Mouse (Mus musculus) forebrain, embryonic 14.5 days (tissue): ENCODE data around the gene Asb3. TPM values are rescaled to one million over a fixed set of nuclear protein-coding genes. Genes with fewer than 3 reads are reported as not detected.
"Not testable (repeated sequence)": the region's sequence is repeated elsewhere in the genome, so short reads cannot be mapped to it uniquely, and the experiment has no call there.

Experiments used
- ATAC-seq: fragments of 200-750 bp; cut with Nextera tagmentation; 2 replicates; pipeline ENCODE4 v1.8.0; 2017; ENCODE audit warnings: mild to moderate bottlenecking, moderate library complexity
- DNase-seq: peaks from one replicate; pipeline ENCODE4 v3.0.0-alpha.2; 2015; ENCODE audit warnings: low spot score
- H3K27ac ChIP-seq: fragments of 300-500 bp; sonication (generic); 2 replicates; pipeline ENCODE4 v1.5.1; 2014; ENCODE audit warnings: low read depth, mild to moderate bottlenecking, control low read depth, low read length, moderate library complexity
- H3K27me3 ChIP-seq: fragments of 300-500 bp; sonication (generic); replicated peaks from 2 replicates; pipeline ENCODE4 v1.6.1; 2014; ENCODE audit warnings: low read length, control low read depth, mixed read lengths; ENCODE audit not compliant: control insufficient read depth, insufficient read depth
- H3K36me3 ChIP-seq: fragments of 300-500 bp; sonication (generic); 2 replicates; pipeline ENCODE4 v1.6.1; 2014; ENCODE audit warnings: low read length, control low read depth; ENCODE audit not compliant: control insufficient read depth, insufficient read depth
- H3K4me1 ChIP-seq: fragments of 300-500 bp; sonication (generic); 2 replicates; pipeline ENCODE4 v1.6.1; 2014; ENCODE audit warnings: antibody characterized with exemption, low read length, control low read depth; ENCODE audit not compliant: control insufficient read depth, insufficient read depth
- H3K4me2 ChIP-seq: fragments of 300-500 bp; sonication (generic); 2 replicates; pipeline ENCODE4 v1.6.1; 2014; ENCODE audit warnings: mild to moderate bottlenecking, control low read depth, low read length
- H3K4me3 ChIP-seq: fragments of 300-500 bp; sonication (generic); 2 replicates; pipeline ENCODE4 v1.5.1; 2014; ENCODE audit warnings: low read depth, low read length, control low read depth
- H3K9ac ChIP-seq: fragments of 300-500 bp; sonication (generic); 2 replicates; pipeline ENCODE4 v1.6.1; 2014; ENCODE audit warnings: mild to moderate bottlenecking, low read length, control low read depth, moderate library complexity
- H3K9me3 ChIP-seq: fragments of 300-500 bp; sonication (generic); replicated peaks from 2 replicates; pipeline ENCODE4 v1.6.1; 2016; ENCODE audit warnings: low read length, control low read depth, mixed read lengths; ENCODE audit not compliant: control insufficient read depth
- WGBS: fragments of 180-500 bp; shearing (Covaris S2); extraction: QIAGEN DNeasy Blood & Tissue Kit; methylation state at CpG from one replicate; pipeline ENCODE4 v1.1.7; 2014; 5-methylcytosine and 5-hydroxymethylcytosine counted together
- polyA plus RNA-seq: library from polyadenylated mRNA; unstranded; fragments of >200 nt; fragmentation: Nextera tagmentation; extraction: Ambion mirVana; gene quantifications from 2 replicates; pipeline ENCODE4 v1.2.1, GENCODE M21; 2014

Asb3 gene
- polyA plus RNA-seq, 1 experiment from 2014 or later = 39.6 TPM

DNA sequence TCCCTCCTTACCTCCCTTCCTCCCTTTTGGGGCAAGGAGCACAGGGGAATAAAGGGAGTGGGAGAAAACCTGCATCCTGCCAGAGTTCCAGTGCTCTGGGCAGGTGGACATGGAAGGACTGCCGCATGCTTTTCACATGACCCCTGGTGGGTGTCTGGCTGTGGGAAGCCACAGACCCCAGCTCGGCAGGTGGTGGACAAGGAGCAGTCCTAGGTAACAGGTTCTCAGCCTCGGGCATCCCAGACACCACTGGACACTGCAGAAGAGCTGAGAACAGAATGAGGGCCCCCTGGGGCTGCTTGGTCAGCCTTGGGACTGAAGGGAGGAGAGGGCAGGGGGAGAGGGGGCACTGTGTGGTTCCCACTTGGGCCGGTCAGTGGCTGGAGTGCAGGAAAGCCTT lies 149.7 kb downstream of the Asb3 start:
- DNase-seq (no peak), ATAC-seq (no peak)
- Histone ChIP-seq H3K27me3 (no peaks in the 10 kb centered on the region), H3K4me2 (no peak overlapping the region), H3K4me3 (no peak overlapping the region), H3K27ac (no peak overlapping the region), H3K36me3 (peaks cover 1% of the 10 kb centered on the region; the same call in 1 of the 2 replicates), H3K9me3 (0 out of 2 replicates have a peak, but pooled peaks cover under 1% of the 10 kb centered on the region), H3K4me1 (no peaks in the 10 kb centered on the region), H3K9ac (no peak overlapping the region)
- 89% methylated on average over 4 of the region's 4 CpGs for WGBS

DNA sequence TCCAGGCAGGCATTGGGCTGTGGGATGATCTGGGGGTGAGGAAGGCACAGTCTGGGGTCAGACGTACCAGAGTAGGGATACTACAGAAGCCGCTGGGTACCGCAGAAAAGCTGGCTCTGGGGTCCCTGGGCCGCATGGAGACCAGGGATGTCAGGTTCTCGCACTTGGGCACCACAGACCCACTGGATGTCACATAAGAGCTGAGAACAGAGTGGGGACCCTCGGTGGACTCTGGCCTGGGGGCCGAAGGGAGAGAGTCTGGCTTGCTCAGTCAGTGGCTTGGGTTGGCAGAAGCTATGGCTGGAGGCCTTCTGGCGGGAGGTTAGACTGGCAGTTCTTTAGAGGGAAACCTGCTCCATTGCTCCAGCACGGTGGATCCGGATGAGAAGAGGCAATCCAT lies 204.8 kb downstream of the Asb3 start:
- WGBS = 93% methylated on average over 10 of the region's 10 CpGs
- DNase-seq = no peak
- Histone ChIP-seq H3K4me1 (no peaks in the 10 kb centered on the region), H3K27me3 (no peaks in the 10 kb centered on the region), H3K27ac (no peak overlapping the region), H3K4me2 (no peak overlapping the region), H3K36me3 (no peaks in the 10 kb centered on the region; the same call in 1 of the 2 replicates), H3K9ac (no peak overlapping the region), H3K9me3 (no peaks in the 10 kb centered on the region), H3K4me3 (no peak overlapping the region)
- ATAC-seq = no peak

DNA sequence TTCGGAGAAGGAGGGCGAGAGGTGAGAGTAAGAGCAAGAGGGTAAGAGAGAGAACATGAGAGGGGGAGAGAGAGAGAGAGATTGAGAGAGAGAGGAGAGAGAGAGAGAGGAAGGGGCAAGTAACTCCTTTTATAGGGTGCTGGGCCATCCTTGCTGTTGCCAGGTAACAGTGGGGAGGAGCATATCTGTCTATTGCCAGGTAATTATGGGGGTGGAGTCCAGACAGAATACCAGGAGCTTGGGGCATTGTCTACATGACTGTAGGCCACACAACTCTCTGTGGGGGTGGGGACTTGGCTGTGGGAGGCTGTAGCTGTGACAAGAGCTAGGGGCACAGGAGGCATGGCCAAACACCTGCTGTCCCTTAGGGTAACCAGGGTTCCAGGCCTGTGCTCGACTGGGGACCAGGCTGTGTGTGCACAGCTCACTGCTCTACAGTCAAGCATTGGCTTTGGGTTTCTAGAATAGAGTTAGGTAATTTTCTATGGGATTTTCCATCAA lies 205.3 kb downstream of the Asb3 start:
- no peaks in the 10 kb centered on the region for H3K4me1 ChIP-seq
- H3K36me3 ChIP-seq = no peaks in the 10 kb centered on the region; the same call in 1 of the 2 replicates
- ATAC-seq (no peak), DNase-seq (no peak)
- no peak overlapping the region for H3K4me3 ChIP-seq
- no peak overlapping the region for H3K27ac ChIP-seq
- H3K9ac ChIP-seq = no peak overlapping the region
- H3K27me3 ChIP-seq = no peaks in the 10 kb centered on the region
- no peaks in the 10 kb centered on the region for H3K9me3 ChIP-seq
- H3K4me2 ChIP-seq = no peak overlapping the region
- 80% methylated on average over 3 of the region's 3 CpGs for WGBS

DNA sequence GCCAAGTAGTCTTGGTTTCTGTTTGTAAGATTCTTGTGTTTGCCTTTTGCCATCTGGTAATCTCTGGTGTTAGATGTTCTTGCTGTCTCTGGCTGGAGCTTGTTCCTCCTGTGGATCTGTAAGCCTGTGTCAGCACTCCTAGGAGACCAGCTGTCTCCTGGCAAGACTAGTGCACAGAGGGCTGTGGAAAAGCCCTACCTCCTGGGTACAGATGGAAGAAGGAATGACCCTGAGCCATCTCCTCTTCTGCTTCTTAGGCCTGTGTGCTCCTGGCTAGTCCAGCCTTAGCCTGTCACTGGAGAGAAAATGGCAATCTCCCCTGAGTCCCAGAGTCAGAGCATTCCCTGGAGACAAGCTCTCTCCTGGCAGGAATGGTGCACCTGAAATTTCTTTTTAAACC lies 214.3 kb downstream of the Asb3 start:
- not testable (repeated sequence) for ATAC-seq, DNase-seq, H3K27ac ChIP-seq, H3K36me3 ChIP-seq, H3K4me3 ChIP-seq, H3K4me2 ChIP-seq, H3K4me1 ChIP-seq, H3K9ac ChIP-seq, H3K9me3 ChIP-seq, H3K27me3 ChIP-seq

DNA sequence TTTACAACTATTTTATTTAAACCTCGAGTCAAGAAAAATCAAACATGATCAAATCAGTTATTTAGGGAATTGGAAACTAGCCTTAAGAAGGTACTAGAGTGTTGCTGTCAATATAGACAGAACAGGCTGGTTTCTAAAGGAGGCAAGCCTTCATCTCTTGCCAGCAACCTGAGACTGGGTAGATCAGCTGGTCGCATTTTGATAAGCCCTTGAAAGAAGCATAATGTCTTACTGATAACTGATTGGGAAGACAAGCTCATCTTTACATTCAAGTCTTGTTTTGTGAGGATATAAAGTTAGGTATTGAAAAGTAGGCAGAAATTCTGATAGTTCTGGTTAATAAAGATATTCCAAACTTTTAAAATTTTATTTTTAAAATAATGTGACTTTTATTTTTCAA lies 217.0 kb downstream of the Asb3 start:
- ATAC-seq (no peak), DNase-seq (no peak)
- Histone ChIP-seq H3K27ac (no peak overlapping the region), H3K9me3 (no peaks in the 10 kb centered on the region), H3K4me2 (no peak overlapping the region), H3K9ac (no peak overlapping the region), H3K4me1 (no peaks in the 10 kb centered on the region), H3K27me3 (no peaks in the 10 kb centered on the region), H3K36me3 (no peaks in the 10 kb centered on the region), H3K4me3 (no peak overlapping the region)
- 88% methylated on average over 2 of the region's 2 CpGs for WGBS

DNA sequence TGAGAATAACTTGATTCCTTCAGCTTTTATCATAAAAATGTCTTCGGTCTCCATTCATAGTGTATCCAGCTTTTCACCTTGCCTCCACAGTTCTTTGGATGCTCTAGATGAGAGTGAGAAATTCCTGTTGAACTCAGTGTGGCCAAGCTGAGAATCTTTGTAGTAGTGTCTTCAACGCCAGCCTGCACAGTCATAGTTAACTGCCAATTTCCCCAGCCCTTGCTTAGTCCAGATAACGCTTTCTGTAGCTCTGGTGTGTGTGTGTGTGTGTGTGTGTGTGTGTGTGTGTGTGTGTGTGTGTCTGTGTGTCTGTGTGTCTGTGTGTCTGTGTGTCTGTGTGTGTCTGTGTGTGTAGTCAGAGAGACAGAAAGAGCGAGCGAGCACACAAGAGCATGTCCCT lies 220.1 kb downstream of the Asb3 start:
- H3K27ac ChIP-seq = no peak overlapping the region
- no peak overlapping the region for H3K4me3 ChIP-seq
- H3K4me1 ChIP-seq = no peaks in the 10 kb centered on the region
- no peak overlapping the region for H3K9ac ChIP-seq
- H3K27me3 ChIP-seq = no peaks in the 10 kb centered on the region
- no peak for ATAC-seq
- no peaks in the 10 kb centered on the region for H3K9me3 ChIP-seq
- WGBS = 97% methylated on average over 5 of the region's 5 CpGs
- H3K4me2 ChIP-seq = no peak overlapping the region
- H3K36me3 ChIP-seq = no peaks in the 10 kb centered on the region
- no peak for DNase-seq

DNA sequence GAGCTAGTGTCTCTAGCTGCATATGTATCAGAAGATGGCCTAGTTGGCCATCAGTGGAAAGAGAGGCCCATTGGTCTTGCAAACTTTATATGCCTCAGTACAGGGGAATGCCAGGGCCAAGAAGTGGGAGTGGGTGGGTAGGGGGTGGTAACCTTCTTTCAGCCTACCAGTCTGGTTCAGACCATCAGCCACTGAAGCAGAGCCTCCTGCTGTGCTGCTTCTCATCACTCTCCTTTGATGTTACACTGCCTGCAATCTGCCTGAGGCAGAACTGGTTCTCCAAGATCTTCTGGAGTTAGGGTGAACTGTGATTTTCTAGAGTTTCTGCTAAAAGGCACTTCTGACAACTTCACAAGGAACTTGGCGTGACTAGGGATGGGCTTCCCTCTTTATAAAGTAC lies 241.7 kb downstream of the Asb3 start:
- 74% methylated on average over 1 of the region's 1 CpGs for WGBS
- H3K9ac ChIP-seq, H3K36me3 ChIP-seq, ATAC-seq, H3K4me1 ChIP-seq, H3K27me3 ChIP-seq, H3K4me2 ChIP-seq, H3K9me3 ChIP-seq, H3K27ac ChIP-seq, DNase-seq, H3K4me3 ChIP-seq: not testable (repeated sequence)

DNA sequence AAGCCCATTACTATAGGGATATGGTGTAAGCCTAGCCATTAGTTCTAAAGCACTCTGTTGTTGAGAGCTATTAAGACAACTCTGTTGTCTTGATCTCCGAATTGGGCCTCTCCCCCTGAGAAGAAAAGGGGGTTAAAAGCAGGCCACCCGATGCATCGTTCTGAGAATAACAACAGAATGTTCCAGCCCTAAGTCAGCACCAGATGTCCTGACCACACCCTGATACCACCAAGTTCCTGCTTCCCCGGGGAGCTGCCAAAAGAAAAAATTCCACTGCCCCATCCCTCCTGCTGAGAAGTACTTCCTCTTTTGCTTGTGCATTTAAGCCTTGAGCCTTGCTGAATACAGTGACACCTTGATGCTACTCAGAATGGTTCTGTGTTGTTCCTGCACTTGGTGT lies 248.5 kb downstream of the Asb3 start:
- H3K27ac ChIP-seq, H3K4me3 ChIP-seq, H3K4me2 ChIP-seq, ATAC-seq, H3K9me3 ChIP-seq, H3K36me3 ChIP-seq, H3K27me3 ChIP-seq, DNase-seq, H3K9ac ChIP-seq, H3K4me1 ChIP-seq: not testable (repeated sequence)
- 79% methylated on average over 4 of the region's 4 CpGs for WGBS

DNA sequence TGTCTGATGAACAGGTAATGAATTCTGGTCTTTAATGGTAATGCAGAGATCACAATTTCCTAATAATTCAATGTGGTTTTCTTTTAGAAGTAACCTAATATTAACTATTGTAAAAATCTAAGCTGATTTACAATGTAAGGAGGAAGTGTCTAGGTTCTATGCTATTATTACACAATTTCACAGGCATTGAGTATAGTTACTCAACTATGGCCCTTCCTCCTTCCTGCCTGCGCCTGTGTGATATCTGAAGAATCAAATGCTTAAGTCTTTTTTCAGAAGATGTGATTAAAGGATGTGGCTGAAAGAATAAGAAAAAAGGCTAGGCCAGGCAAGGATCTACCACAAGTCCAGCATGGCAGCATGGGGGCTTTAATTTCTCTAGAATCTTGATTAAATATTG lies 249.6 kb downstream of the Asb3 start:
- H3K9ac ChIP-seq, H3K4me3 ChIP-seq, H3K27ac ChIP-seq, H3K27me3 ChIP-seq, H3K9me3 ChIP-seq, DNase-seq, H3K4me1 ChIP-seq, H3K36me3 ChIP-seq, H3K4me2 ChIP-seq, ATAC-seq: not testable (repeated sequence)
- 85% methylated on average over 1 of the region's 1 CpGs for WGBS
